Mouse (Mus musculus) left cerebral cortex, postnatal 25 days (tissue): ENCODE data around the gene Copb1. TPM values are rescaled to one million over a fixed set of nuclear protein-coding genes. Genes with fewer than 3 reads are reported as not detected.
"Not testable (repeated sequence)": the region's sequence is repeated elsewhere in the genome, so short reads cannot be mapped to it uniquely, and the experiment has no call there.

ENCODE experiments used
- DNase-seq, 2 experiments: peaks; one replicate each; pipeline ENCODE4 v3.0.0; 2022; ENCODE audit warnings: low spot score in 2 of 2, mixed read lengths in 1 of 2
- intact Hi-C: fragments of 180-260 bp; cut with DNase I; formaldehyde crosslinking; loops from one replicate; pipeline ENCODE4 v1.15.1; 2025
- total RNA-seq, 2 experiments: library from RNA; stranded (reverse); gene quantifications; 2 replicates each; pipeline ENCODE4 v1.2.3; 2021

The Copb1 gene
- total RNA-seq, 2 experiments from 2014 or later = 60.8 to 62.8 TPM

- intact Hi-C loops = loop anchor here (5.0 kb wide), 1 partner anchor 34 kb away; no protein-coding TSS in a partner anchor
- DNase-seq = no peak
These were observed 21.5 kb downstream of the Copb1 start for GRCm38 (mm10) chr7:114232982-114233381.

GRCm38 (mm10) chr7:114231857-114232256 lies 22.7 kb downstream of the Copb1 start:
- DNase-seq = no peak
- intact Hi-C loops = loop anchor here (5.0 kb wide), 1 partner anchor 35 kb away; no protein-coding TSS in a partner anchor

- intact Hi-C loops = no loop called here
- DNase-seq = no peak
These were observed 28.0 kb downstream of the Copb1 start for GRCm38 (mm10) chr7:114226521-114226920.

- DNase-seq = no peak
- intact Hi-C loops = no loop called here
These were observed 34.1 kb downstream of the Copb1 start for GRCm38 (mm10) chr7:114220433-114220832.

- intact Hi-C loops = loop anchor here (10.0 kb wide), 2 partner anchors 102 to 452 kb away; partner anchors contain the start of genes Rras2 and Spon1
- no peak for DNase-seq
These were observed 37.6 kb downstream of the Copb1 start for GRCm38 (mm10) chr7:114216908-114217307.

- no peak for DNase-seq
- intact Hi-C loops = loop anchor here (10.0 kb wide), 2 partner anchors 100 to 450 kb away; partner anchors contain the start of genes Rras2 and Spon1
These were observed 40.1 kb downstream of the Copb1 start for GRCm38 (mm10) chr7:114214385-114214784.

- intact Hi-C loops = loop anchor here (1.0 to 10.0 kb wide), 3 partner anchors 99 to 449 kb away; partner anchors contain the start of genes Rras2 and Spon1
- DNase-seq = peak in 1 of 2 experiments; percentile 61
These were observed 41.0 kb downstream of the Copb1 start for GRCm38 (mm10) chr7:114213537-114213936.

- no peak for DNase-seq
- intact Hi-C loops = loop anchor here (10.0 kb wide), 2 partner anchors 96 to 446 kb away; partner anchors contain the start of genes Rras2 and Spon1
These were observed 43.9 kb downstream of the Copb1 start for GRCm38 (mm10) chr7:114210618-114211017.

GRCm38 (mm10) chr7:114209841-114210240 lies 44.7 kb downstream of the Copb1 start:
- intact Hi-C loops = loop anchor here (10.0 kb wide), 2 partner anchors 95 to 445 kb away; partner anchors contain the start of genes Rras2 and Spon1
- no peak for DNase-seq

- intact Hi-C loops = no loop called here
- no peak for DNase-seq
These were observed 50.8 kb downstream of the Copb1 start for GRCm38 (mm10) chr7:114203491-114204359.

- no peak for DNase-seq
- intact Hi-C loops = no loop called here
These were observed 51.5 kb downstream of the Copb1 start for GRCm38 (mm10) chr7:114202972-114203404.

- intact Hi-C loops = no loop called here
- peak in 1 of 2 experiments; percentile 24 for DNase-seq
These were observed 53.9 kb downstream of the Copb1 start for GRCm38 (mm10) chr7:114200651-114201050.

- intact Hi-C loops = loop anchor here (5.0 kb wide), 2 partner anchors 47 to 62 kb away; no protein-coding TSS in a partner anchor
- peak in 1 of 2 experiments; percentile 28 for DNase-seq
These were observed 54.9 kb downstream of the Copb1 start for GRCm38 (mm10) chr7:114199428-114200110.

GRCm38 (mm10) chr7:114198252-114198651 lies 56.3 kb downstream of the Copb1 start:
- intact Hi-C loops = loop anchor here (5.0 kb wide), 2 partner anchors 46 to 61 kb away; no protein-coding TSS in a partner anchor
- DNase-seq = no peak

GRCm38 (mm10) chr7:114196588-114196987 lies 57.9 kb downstream of the Copb1 start:
- DNase-seq = not testable (repeated sequence)
- intact Hi-C loops = loop anchor here (5.0 kb wide), 2 partner anchors 44 to 59 kb away; no protein-coding TSS in a partner anchor

GRCm38 (mm10) chr7:114194788-114195187 lies 59.7 kb downstream of the Copb1 start:
- intact Hi-C loops = loop anchor here (5.0 kb wide), 2 partner anchors 42 to 57 kb away; no protein-coding TSS in a partner anchor

GRCm38 (mm10) chr7:114194224-114194623 lies 60.3 kb downstream of the Copb1 start:
- intact Hi-C loops = no loop called here
- DNase-seq = no peak

More at GRCm38 (mm10) chr7:114194788-114195187, 59.7 kb downstream of the Copb1 start:
- not testable (repeated sequence) for DNase-seq

- DNase-seq = no peak
- intact Hi-C loops = no loop called here
These were observed 61.0 kb downstream of the Copb1 start for GRCm38 (mm10) chr7:114193284-114194067.

GRCm38 (mm10) chr7:114192581-114192980 lies 61.9 kb downstream of the Copb1 start:
- intact Hi-C loops = no loop called here

More at GRCm38 (mm10) chr7:114192581-114192980, 61.9 kb downstream of the Copb1 start:
- no peak for DNase-seq
